Mouse (Mus musculus) ES-E14 (cell line): Measurements from ENCODE around the gene Pax5. TPM values are rescaled to one million over a fixed set of nuclear protein-coding genes. Genes with fewer than 3 reads are reported as not detected.

Source experiments
- DNase-seq: peaks from one replicate; pipeline ENCODE4 v3.0.0-alpha.2; 2013; ENCODE audit warnings: low read depth, low spot score
- H3K27ac ChIP-seq: 2 replicates; pipeline ENCODE4 v1.5.1; 2012; ENCODE audit warnings: low read depth, mild to moderate bottlenecking, low read length, moderate library complexity, mixed read lengths; ENCODE audit not compliant: poor library complexity, insufficient read depth, severe bottlenecking
- H3K36me3 ChIP-seq: 2 replicates; pipeline ENCODE4 v1.6.1; 2012; ENCODE audit warnings: mild to moderate bottlenecking, low read length, moderate library complexity, mixed read lengths; ENCODE audit not compliant: control insufficient read depth, poor library complexity, insufficient read depth, severe bottlenecking
- H3K4me1 ChIP-seq, 2 experiments: fragments of 150-350 bp in 1 of 2; sonication (generic) in 1 of 2; 2 replicates each; pipeline ENCODE4 v1.6.1; 2012; ENCODE audit warnings: low read length in 2 of 2, mild to moderate bottlenecking in 1 of 2, mixed read lengths in 1 of 2; ENCODE audit not compliant: control insufficient read depth in 2 of 2, insufficient read depth in 2 of 2, poor library complexity in 1 of 2
- H3K4me3 ChIP-seq, 2 experiments: fragments of 150-350 bp in 1 of 2; sonication (generic) in 1 of 2; 2 replicates each; pipeline ENCODE4 v1.5.1; 2012; ENCODE audit warnings: low read length in 2 of 2, low read depth in 1 of 2, mild to moderate bottlenecking in 1 of 2, mixed read lengths in 1 of 2; ENCODE audit not compliant: insufficient read depth in 1 of 2, poor library complexity in 1 of 2, severe bottlenecking in 1 of 2
- H3K9ac ChIP-seq: 2 replicates; pipeline ENCODE4 v1.6.1; 2012; ENCODE audit warnings: low read depth, mild to moderate bottlenecking, low read length, mixed read lengths; ENCODE audit not compliant: poor library complexity, insufficient read depth, severe bottlenecking
- H3K9me3 ChIP-seq: fragments of 150-350 bp; sonication (generic); 2 replicates; pipeline ENCODE4 v1.6.1; 2012; ENCODE audit warnings: low read depth, mild to moderate bottlenecking, low read length; ENCODE audit not compliant: control insufficient read depth, insufficient read depth
- CHD2 ChIP-seq: IDR thresholded peaks from 2 replicates; pipeline ENCODE4 v1.6.1; 2014; ENCODE audit warnings: mild to moderate bottlenecking, low read depth, low read length, inconsistent platforms
- HCFC1 ChIP-seq: IDR thresholded peaks from 2 replicates; pipeline ENCODE4 v1.6.1; 2012; ENCODE audit warnings: low read length, inconsistent platforms, borderline replicate concordance; ENCODE audit not compliant: insufficient read depth
- MAFK ChIP-seq: IDR thresholded peaks from 2 replicates; pipeline ENCODE4 v1.6.1; 2014; ENCODE audit warnings: mild to moderate bottlenecking, low read depth, low read length, inconsistent platforms; ENCODE audit not compliant: insufficient read depth
- ZC3H11A ChIP-seq: IDR thresholded peaks from 2 replicates; pipeline ENCODE4 v1.6.1; 2012; ENCODE audit warnings: low read depth, mild to moderate bottlenecking, inconsistent platforms, low read length, borderline replicate concordance
- ZNF384 ChIP-seq: IDR thresholded peaks from 2 replicates; pipeline ENCODE4 v1.6.1; 2012; ENCODE audit warnings: low read depth, low read length, inconsistent platforms
- in situ Hi-C, 2 experiments: fragments of 600-800 bp; cut with MboI; formaldehyde crosslinking; loops; one replicate each; pipeline ENCODE4 v1.15.1; 2025; ENCODE audit warnings: low sequenced_read_pairs in 2 of 2, inconsistent platforms in 1 of 2; ENCODE audit not compliant: unreplicated experiment in 2 of 2
- total RNA-seq: library from RNA; depleted of rRNA; stranded (reverse); fragments of 300-350 nt; gene quantifications from 2 replicates; pipeline ENCODE4 v1.2.3, GENCODE M21; 2012

The Pax5 gene
- total RNA-seq, 1 experiment: 0.13 TPM

- H3K9me3 ChIP-seq: no peaks in the 10 kb centered on the region
- in situ Hi-C loops: no loop called here
- no peaks in the 10 kb centered on the region for H3K4me1 ChIP-seq
- no peak for DNase-seq
- no peak overlapping the region for H3K4me3 ChIP-seq
- TF ChIP-seq CHD2: no peak
- no peak for TF ChIP-seq MAFK
- TF ChIP-seq ZNF384: no peak
- no peak for TF ChIP-seq HCFC1
- no peak overlapping the region for H3K9ac ChIP-seq
- no peak overlapping the region for H3K27ac ChIP-seq
- no peaks in the 10 kb centered on the region for H3K36me3 ChIP-seq
These were observed 30.2 kb upstream of the Pax5 start for GRCm38 (mm10) chr4:44740471-44740870.

GRCm38 (mm10) chr4:44721237-44721636, 10.9 kb upstream of the Pax5 start:
- no peak overlapping the region for H3K4me3 ChIP-seq
- H3K27ac ChIP-seq: no peak overlapping the region
- no peaks in the 10 kb centered on the region for H3K9me3 ChIP-seq
- in situ Hi-C loops: no loop called here
- TF ChIP-seq HCFC1 (no peak), ZNF384 (no peak), MAFK (no peak), CHD2 (no peak), ZC3H11A (no peak)
- H3K9ac ChIP-seq: no peak overlapping the region
- H3K4me1 ChIP-seq: no peaks in the 10 kb centered on the region
- DNase-seq: no peak
- H3K36me3 ChIP-seq: no peaks in the 10 kb centered on the region

DNA sequence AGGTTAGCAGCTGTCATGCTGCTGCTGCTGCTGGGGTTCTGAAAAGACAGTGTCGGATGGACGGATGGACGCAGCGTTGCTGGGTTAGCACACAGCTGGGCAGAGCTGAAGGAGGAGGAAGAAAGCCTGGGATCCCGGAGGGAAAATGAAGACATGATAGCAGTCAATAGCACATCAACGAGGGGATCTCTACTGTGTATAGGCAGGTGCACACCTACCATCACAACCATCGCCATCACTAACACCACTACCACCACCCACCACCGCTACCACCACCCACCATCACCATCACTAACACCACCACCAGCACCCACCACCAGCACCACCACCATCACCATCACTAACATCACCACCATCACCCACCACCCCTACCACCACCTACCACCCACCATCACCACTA, 9.8 kb upstream of the Pax5 start:
- Histone ChIP-seq H3K36me3 (no peaks in the 10 kb centered on the region), H3K9me3 (no peaks in the 10 kb centered on the region), H3K9ac (no peak overlapping the region), H3K27ac (no peak overlapping the region), H3K4me3 (no peak overlapping the region), H3K4me1 (no peaks in the 10 kb centered on the region)
- TF ChIP-seq ZC3H11A (no peak), ZNF384 (no peak), MAFK (no peak), HCFC1 (no peak)
- in situ Hi-C loops: no loop called here
- no peak for DNase-seq

DNA sequence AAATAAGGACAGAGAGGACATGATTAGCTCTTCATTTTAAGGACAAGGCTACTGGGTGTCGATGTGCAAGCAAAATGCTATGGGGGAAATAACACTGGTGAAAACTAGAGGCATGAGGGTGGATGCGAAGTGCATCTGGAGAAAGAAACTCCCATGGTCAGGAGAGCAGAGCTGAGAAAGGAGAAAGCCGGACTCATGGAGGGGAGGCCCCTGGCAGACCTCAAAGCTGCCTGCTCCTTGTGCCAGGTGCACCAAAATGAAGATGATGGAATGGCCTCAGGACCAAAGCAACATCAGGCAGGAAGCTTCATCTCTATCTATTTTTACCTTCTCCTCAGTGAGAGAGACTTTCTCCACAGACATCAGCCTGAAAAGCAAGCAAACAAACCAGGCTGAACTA, 7.4 kb upstream of the Pax5 start:
- H3K9me3 ChIP-seq: no peaks in the 10 kb centered on the region

GRCm38 (mm10) chr4:44716391-44716790, 6.1 kb upstream of the Pax5 start:
- Histone ChIP-seq H3K4me3 (no peak overlapping the region), H3K9me3 (no peaks in the 10 kb centered on the region), H3K36me3 (no peaks in the 10 kb centered on the region), H3K27ac (no peak overlapping the region), H3K4me1 (peaks cover 0 to 2% of the 10 kb centered on the region in 2 experiments; a peak in 1 of 4 replicates), H3K9ac (no peak overlapping the region)
- DNase-seq: no peak
- in situ Hi-C loops: no loop called here
- TF ChIP-seq ZC3H11A: no peak
- no peak for TF ChIP-seq ZNF384
- TF ChIP-seq CHD2: no peak
- no peak for TF ChIP-seq MAFK
- TF ChIP-seq HCFC1: no peak

More for the DNA sequence above, 7.4 kb upstream of the Pax5 start:
- no peak overlapping the region for H3K27ac ChIP-seq
- H3K9ac ChIP-seq: no peak overlapping the region
- DNase-seq: no peak
- H3K4me3 ChIP-seq: no peak overlapping the region
- no peak for TF ChIP-seq CHD2
- no peak for TF ChIP-seq ZNF384
- in situ Hi-C loops: no loop called here
- no peaks in the 10 kb centered on the region for H3K36me3 ChIP-seq
- H3K4me1 ChIP-seq: peaks cover 0 to 2% of the 10 kb centered on the region in 2 experiments; a peak in 1 of 4 replicates
